Mouse (Mus musculus) hindbrain, embryonic 15.5 days (tissue): ENCODE results near the gene Ctc1. TPM values are rescaled to one million over a fixed set of nuclear protein-coding genes. Genes with fewer than 3 reads are reported as not detected.

ENCODE experiments used
- ATAC-seq: fragments of 200-750 bp; cut with Nextera tagmentation; 2 replicates; pipeline ENCODE4 v1.8.0; 2017; ENCODE audit warnings: low read depth, moderate number of reproducible peaks, moderate TSS enrichment; ENCODE audit not compliant: low FRiP score
- H3K27ac ChIP-seq: fragments of 300-500 bp; sonication (generic); replicated peaks from 2 replicates; pipeline ENCODE4 v1.5.1; 2015; ENCODE audit warnings: mild to moderate bottlenecking, inconsistent platforms
- H3K27me3 ChIP-seq: fragments of 300-500 bp; sonication (generic); 2 replicates; pipeline ENCODE4 v1.6.1; 2015; ENCODE audit warnings: control low read depth, inconsistent platforms
- H3K36me3 ChIP-seq: fragments of 300-500 bp; sonication (generic); 2 replicates; pipeline ENCODE4 v1.6.1; 2015; ENCODE audit warnings: control low read depth, inconsistent platforms
- H3K4me1 ChIP-seq: fragments of 300-500 bp; sonication (generic); replicated peaks from 2 replicates; pipeline ENCODE4 v1.6.1; 2015; ENCODE audit warnings: control low read depth, inconsistent platforms
- H3K4me2 ChIP-seq: fragments of 300-500 bp; sonication (generic); 2 replicates; pipeline ENCODE4 v1.6.1; 2015; ENCODE audit warnings: moderate library complexity, mild to moderate bottlenecking, inconsistent platforms
- H3K4me3 ChIP-seq: fragments of 300-500 bp; sonication (generic); 2 replicates; pipeline ENCODE4 v1.5.1; 2015; ENCODE audit warnings: mild to moderate bottlenecking, inconsistent platforms
- H3K9ac ChIP-seq: fragments of 300-500 bp; sonication (generic); 2 replicates; pipeline ENCODE4 v1.6.1; 2015; ENCODE audit warnings: inconsistent platforms
- H3K9me3 ChIP-seq: fragments of 300-500 bp; sonication (generic); 2 replicates; pipeline ENCODE4 v1.6.1; 2016; ENCODE audit warnings: control low read depth, inconsistent platforms
- WGBS: fragments of 180-500 bp; shearing (Covaris S2); methylation state at CpG from one replicate; pipeline ENCODE4 v1.1.7; 2015; 5-methylcytosine and 5-hydroxymethylcytosine counted together
- polyA plus RNA-seq: library from polyadenylated mRNA; unstranded; fragments of >200 nt; fragmentation: Nextera tagmentation; extraction: Ambion mirVana; gene quantifications from 2 replicates; pipeline ENCODE4 v1.2.1, GENCODE M21; 2015

Gene Ctc1
- polyA plus RNA-seq, 1 experiment from 2014 or later: 71.2 TPM

- Histone ChIP-seq H3K9me3 (no peaks in the 10 kb centered on the region), H3K4me2 (peak overlapping the region; percentile 86), H3K4me3 (peak overlapping the region; percentile 44), H3K27me3 (no peaks in the 10 kb centered on the region), H3K36me3 (no peaks in the 10 kb centered on the region), H3K4me1 (peaks cover 46% of the 10 kb centered on the region), H3K9ac (peak overlapping the region; percentile 36), H3K27ac (0 out of 2 replicates have a peak overlapping the region, but pooled peaks have one; percentile 21)
- 2% methylated on average over 26 of the region's 29 CpGs for WGBS
- ATAC-seq: no peak
Observed at GRCm38 (mm10) chr11:69066163-69066861, 50.6 kb downstream of the Ctc1 start.

- Histone ChIP-seq H3K27me3 (no peaks in the 10 kb centered on the region), H3K9ac (0 out of 2 replicates have a peak overlapping the region, but pooled peaks have one; percentile 36), H3K36me3 (no peaks in the 10 kb centered on the region), H3K4me3 (peak overlapping the region; percentile 44), H3K4me1 (peaks cover 46% of the 10 kb centered on the region), H3K4me2 (peak overlapping the region; percentile 86), H3K9me3 (no peaks in the 10 kb centered on the region), H3K27ac (0 out of 2 replicates have a peak overlapping the region, but pooled peaks have one; percentile 4)
- no peak for ATAC-seq
- 9% methylated on average over 8 of the region's 8 CpGs for WGBS
Observed at GRCm38 (mm10) chr11:69066956-69067355, 51.2 kb downstream of the Ctc1 start.

- Histone ChIP-seq H3K4me3 (no peak overlapping the region), H3K9ac (no peak overlapping the region), H3K27me3 (no peaks in the 10 kb centered on the region), H3K9me3 (no peaks in the 10 kb centered on the region), H3K4me2 (no peak overlapping the region), H3K36me3 (no peaks in the 10 kb centered on the region), H3K27ac (no peak overlapping the region), H3K4me1 (peaks cover 48% of the 10 kb centered on the region)
- no peak for ATAC-seq
- 68% methylated on average over 6 of the region's 6 CpGs for WGBS
Observed at GRCm38 (mm10) chr11:69067601-69068000, 51.9 kb downstream of the Ctc1 start.

- Histone ChIP-seq H3K9me3 (no peaks in the 10 kb centered on the region), H3K27me3 (no peaks in the 10 kb centered on the region), H3K4me1 (peaks cover 48% of the 10 kb centered on the region), H3K4me2 (peak overlapping the region; percentile 85), H3K4me3 (peak overlapping the region; percentile 65), H3K9ac (peak overlapping the region; percentile 74), H3K36me3 (no peaks in the 10 kb centered on the region), H3K27ac (peak overlapping the region; percentile 86)
- under 1% methylated on average over 13 of the region's 13 CpGs for WGBS
- ATAC-seq: no peak
Observed at GRCm38 (mm10) chr11:69070093-69070492, 54.4 kb downstream of the Ctc1 start.

GRCm38 (mm10) chr11:69070590-69071222, 55.0 kb downstream of the Ctc1 start, which contains the start of gene Tmem107:
Gene Tmem107 (plus strand): TSS chr11:69070806.
- WGBS: under 1% methylated on average over 47 of the region's 47 CpGs
- ATAC-seq: peak; percentile 88
- Histone ChIP-seq H3K27ac (peak within 1 kb of the TSS; percentile 86), H3K4me3 (peak within 1 kb of the TSS; percentile 65), H3K36me3 (no peaks in the 10 kb centered on the region), H3K4me1 (peaks cover 45% of the 10 kb centered on the region), H3K4me2 (peak within 1 kb of the TSS; percentile 85), H3K9me3 (no peaks in the 10 kb centered on the region), H3K9ac (peak within 1 kb of the TSS; percentile 74), H3K27me3 (no peaks in the 10 kb centered on the region)

- Histone ChIP-seq H3K4me2 (peak overlapping the region; percentile 85), H3K9me3 (no peaks in the 10 kb centered on the region), H3K4me1 (peaks cover 39% of the 10 kb centered on the region), H3K4me3 (peak overlapping the region; percentile 65), H3K27me3 (no peaks in the 10 kb centered on the region), H3K36me3 (no peaks in the 10 kb centered on the region), H3K27ac (peak overlapping the region; percentile 86), H3K9ac (peak overlapping the region; percentile 74)
- ATAC-seq: no peak
- 26% methylated on average over 9 of the region's 9 CpGs for WGBS
Observed at GRCm38 (mm10) chr11:69071262-69071661, 55.6 kb downstream of the Ctc1 start.

- no peaks in the 10 kb centered on the region for H3K36me3 ChIP-seq
- 85% methylated on average over 11 of the region's 11 CpGs for WGBS
- no peaks in the 10 kb centered on the region for H3K27me3 ChIP-seq
- no peaks in the 10 kb centered on the region for H3K9me3 ChIP-seq
- peak overlapping the region; percentile 85 for H3K4me2 ChIP-seq
- no peak for ATAC-seq
- H3K9ac ChIP-seq: no peak overlapping the region
- H3K27ac ChIP-seq: peak overlapping the region; percentile 94
- peak overlapping the region; percentile 35 for H3K4me3 ChIP-seq
- peaks cover 34% of the 10 kb centered on the region for H3K4me1 ChIP-seq
Observed at GRCm38 (mm10) chr11:69072234-69072633, 56.5 kb downstream of the Ctc1 start.

- 8% methylated on average over 9 of the region's 9 CpGs for WGBS
- no peaks in the 10 kb centered on the region for H3K27me3 ChIP-seq
- H3K4me2 ChIP-seq: peak overlapping the region; percentile 85
- H3K27ac ChIP-seq: peak overlapping the region; percentile 94
- H3K36me3 ChIP-seq: no peaks in the 10 kb centered on the region
- ATAC-seq: no peak
- peaks cover 34% of the 10 kb centered on the region for H3K4me1 ChIP-seq
- H3K4me3 ChIP-seq: peak overlapping the region; percentile 35
- peak overlapping the region; percentile 62 for H3K9ac ChIP-seq
- H3K9me3 ChIP-seq: no peaks in the 10 kb centered on the region
Observed at GRCm38 (mm10) chr11:69072666-69073064, 57.0 kb downstream of the Ctc1 start.

GRCm38 (mm10) chr11:69073065-69073888, 57.6 kb downstream of the Ctc1 start:
- H3K27me3 ChIP-seq: no peaks in the 10 kb centered on the region
- H3K9me3 ChIP-seq: no peaks in the 10 kb centered on the region
- 0% methylated on average over 14 of the region's 14 CpGs for WGBS
- peaks cover 34% of the 10 kb centered on the region for H3K4me1 ChIP-seq
- H3K27ac ChIP-seq: peak overlapping the region; percentile 94
- H3K4me3 ChIP-seq: peak overlapping the region; percentile 35
- peak overlapping the region; percentile 85 for H3K4me2 ChIP-seq
- H3K9ac ChIP-seq: peak overlapping the region; percentile 62
- peak; percentile 76 for ATAC-seq
- H3K36me3 ChIP-seq: no peaks in the 10 kb centered on the region

GRCm38 (mm10) chr11:69073951-69074775, 58.5 kb downstream of the Ctc1 start:
- H3K9ac ChIP-seq: no peak overlapping the region
- no peak overlapping the region for H3K4me3 ChIP-seq
- H3K27me3 ChIP-seq: no peaks in the 10 kb centered on the region
- no peaks in the 10 kb centered on the region for H3K9me3 ChIP-seq
- H3K27ac ChIP-seq: peak overlapping the region; percentile 94
- no peaks in the 10 kb centered on the region for H3K36me3 ChIP-seq
- peak overlapping the region; percentile 5; the same call in 1 of the 2 replicates for H3K4me2 ChIP-seq
- 46% methylated on average over 6 of the region's 6 CpGs for WGBS
- no peak for ATAC-seq
- peaks cover 34% of the 10 kb centered on the region for H3K4me1 ChIP-seq

- WGBS: 52% methylated on average over 2 of the region's 2 CpGs
Observed at GRCm38 (mm10) chr11:69074776-69075069, 59.0 kb downstream of the Ctc1 start.

More at GRCm38 (mm10) chr11:69074776-69075069, 59.0 kb downstream of the Ctc1 start:
- Histone ChIP-seq H3K4me1 (peaks cover 33% of the 10 kb centered on the region), H3K27ac (0 out of 2 replicates have a peak overlapping the region, but pooled peaks have one; percentile 94), H3K4me3 (no peak overlapping the region), H3K36me3 (no peaks in the 10 kb centered on the region), H3K4me2 (no peak overlapping the region), H3K9ac (no peak overlapping the region), H3K9me3 (no peaks in the 10 kb centered on the region), H3K27me3 (no peaks in the 10 kb centered on the region)
- ATAC-seq: no peak
